Mouse (Mus musculus) layer of hippocampus, adult 18-20 months (tissue): ENCODE results near the gene Gm5565. TPM values are rescaled to one million over a fixed set of nuclear protein-coding genes. Genes with fewer than 3 reads are reported as not detected.
"Not testable (repeated sequence)": the region's sequence is repeated elsewhere in the genome, so short reads cannot be mapped to it uniquely, and the experiment has no call there.

Experiments
- DNase-seq, 2 experiments: peaks; one replicate each; pipeline ENCODE4 v3.0.0; 2022; ENCODE audit warnings: low spot score in 2 of 2
- long read RNA-seq: library from polyadenylated mRNA; stranded (forward); transcript quantifications from one replicate; pipeline ENCODE4 v2.0.0, GENCODE M21; 2021
- total RNA-seq, 2 experiments: library from RNA; stranded (reverse); gene quantifications; 2 replicates each; pipeline ENCODE4 v1.2.3; 2021

Gm5565 gene
- total RNA-seq, result not detected
- long read RNA-seq, result 0 reads

DNA sequence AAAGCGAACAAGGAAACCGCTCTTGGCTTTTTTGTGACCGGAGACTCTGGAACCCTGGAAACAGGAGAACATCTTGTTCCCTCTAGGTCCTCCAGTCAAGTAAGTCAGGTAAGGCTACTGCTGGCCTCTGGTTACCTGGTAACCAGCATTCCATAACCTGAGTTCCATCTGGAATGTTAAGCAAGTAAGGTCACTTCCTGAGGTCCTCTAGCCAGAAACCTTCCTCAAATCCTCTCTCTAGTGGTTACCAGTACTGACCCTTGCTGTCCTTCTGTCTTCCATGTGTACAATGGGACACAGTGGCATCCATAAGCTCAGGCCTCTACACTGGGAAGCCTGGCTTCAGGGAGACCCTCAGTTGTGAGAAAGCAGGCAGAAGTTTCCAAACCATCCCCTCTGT is at the start of gene Gm5565:
Gene Gm5565, minus strand, starts transcription at position 101 of the 400 bp plus-strand sequence.
- DNase-seq, result not testable (repeated sequence)

DNA sequence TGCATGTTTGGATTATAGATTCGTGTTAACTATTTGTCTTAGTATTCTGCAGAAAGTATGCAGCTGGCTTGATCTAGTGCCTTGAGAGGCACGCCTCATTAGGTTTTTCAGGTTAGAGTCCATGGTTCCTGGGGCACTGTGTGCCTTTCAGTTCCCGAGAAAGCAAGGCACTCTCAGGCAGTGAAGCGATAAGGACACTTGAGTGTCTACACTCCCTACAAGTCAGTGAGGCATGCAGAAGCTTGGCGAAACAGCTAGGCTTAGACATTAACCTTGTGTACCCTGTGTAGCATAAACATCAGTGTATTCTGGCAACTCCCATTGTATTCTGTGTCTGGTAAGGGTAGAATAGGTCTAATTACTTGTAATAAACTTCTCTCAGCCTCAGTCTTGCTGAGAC is 45.2 kb upstream of the Gm5565 start:
- no peak for DNase-seq

GRCm38 (mm10) chr5:146203921-146204320 is 43.6 kb upstream of the Gm5565 start:
- no peak for DNase-seq

- DNase-seq, result no peak
Observed at GRCm38 (mm10) chr5:146200580-146200979, 40.2 kb upstream of the Gm5565 start.

GRCm38 (mm10) chr5:146199540-146199939 is 39.2 kb upstream of the Gm5565 start:
- DNase-seq, result no peak

DNA sequence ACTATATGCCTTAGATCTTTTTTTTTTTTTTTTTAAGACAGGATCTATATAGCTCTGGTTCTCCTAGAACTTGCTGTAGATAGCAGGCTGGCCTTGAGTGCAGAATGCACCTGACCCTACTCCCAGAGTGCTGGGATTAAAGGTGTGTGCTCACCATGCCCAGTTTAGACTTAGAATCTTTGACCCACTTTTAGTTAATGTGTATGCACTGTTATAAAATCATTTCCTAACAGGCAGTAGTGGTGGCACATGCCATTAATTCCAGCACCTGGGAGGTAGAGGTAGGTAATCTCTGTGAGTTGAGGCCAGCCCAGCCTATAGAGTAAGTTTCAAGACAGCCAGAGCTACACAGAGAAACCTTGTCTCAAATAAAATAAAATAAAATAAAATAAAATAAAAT is 38.7 kb upstream of the Gm5565 start:
- no peak for DNase-seq

DNA sequence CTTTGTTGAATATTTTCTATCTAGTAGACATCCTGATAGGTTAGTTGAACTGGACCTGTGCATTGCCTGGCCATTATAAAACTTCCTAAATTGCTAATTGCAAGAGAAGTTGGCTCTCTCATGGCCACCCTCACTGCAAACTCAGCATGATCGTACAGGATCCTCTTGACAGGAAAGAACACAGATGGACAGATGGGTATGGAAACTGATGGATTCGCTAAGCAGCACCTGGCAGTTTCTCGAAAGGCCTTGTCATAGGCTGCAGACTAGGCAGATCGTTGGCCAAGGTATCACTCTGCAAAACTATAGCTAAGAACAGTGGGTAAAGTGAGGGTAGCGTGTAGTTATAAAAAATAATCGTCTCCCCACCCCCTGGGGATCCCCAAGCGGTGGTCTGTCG is 33.0 kb upstream of the Gm5565 start:
- DNase-seq, result no peak

DNA sequence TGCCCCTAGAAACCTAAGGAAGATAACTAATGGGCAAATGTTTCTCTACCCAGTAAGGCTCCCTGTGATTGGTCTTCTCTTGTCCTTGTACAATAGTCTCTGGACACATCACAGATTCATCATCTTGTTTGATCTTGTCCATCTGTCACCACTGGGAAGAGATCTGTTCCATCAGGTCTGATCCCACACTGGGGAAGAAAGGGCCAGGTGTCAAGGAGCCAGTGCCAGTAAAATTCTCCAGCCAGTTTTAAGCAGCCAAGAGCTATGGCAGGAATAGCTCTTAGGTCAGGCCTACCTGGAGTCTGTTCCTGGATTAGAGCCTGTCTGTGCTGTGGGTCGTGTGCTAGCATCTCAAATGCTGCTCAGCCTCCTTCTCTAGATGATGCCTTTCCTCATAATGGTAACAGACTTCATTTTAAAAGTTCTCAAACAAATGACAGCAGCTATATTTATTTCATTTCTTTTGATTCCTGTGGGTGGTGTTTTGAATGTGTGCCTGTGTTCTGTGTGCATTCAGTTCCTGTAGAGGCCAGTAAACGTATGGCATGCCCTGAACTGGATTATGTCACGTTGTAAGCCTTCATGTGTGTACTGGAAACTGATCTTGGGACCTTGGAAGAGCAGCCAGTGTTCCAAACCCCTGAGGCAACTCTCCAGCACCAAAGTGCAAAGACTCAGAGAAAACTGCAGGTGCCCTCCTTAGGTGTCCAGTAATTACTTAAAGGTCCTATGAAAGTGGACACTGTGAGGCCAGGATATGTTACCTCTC is 30.3 kb upstream of the Gm5565 start:
- no peak for DNase-seq

DNA sequence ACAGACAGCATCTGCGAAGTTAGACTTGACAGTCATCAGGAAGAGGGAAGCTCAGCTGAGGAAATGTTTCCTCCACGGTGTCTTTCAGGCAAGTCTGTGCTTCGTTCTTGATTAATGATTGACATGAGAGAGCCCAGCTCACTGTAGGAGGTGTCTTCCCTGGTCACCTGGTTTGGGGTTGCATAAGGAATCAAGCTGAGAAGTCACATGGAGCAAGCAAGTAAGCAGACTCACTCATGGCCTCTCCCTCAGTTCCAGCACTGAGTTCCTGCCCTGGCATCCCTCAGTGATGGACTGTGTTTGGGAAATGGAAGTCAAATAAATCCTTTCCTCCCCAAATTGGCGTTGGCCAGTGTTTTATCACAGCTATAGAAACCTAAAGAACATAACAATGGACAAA is 29.8 kb upstream of the Gm5565 start:
- no peak for DNase-seq

DNA sequence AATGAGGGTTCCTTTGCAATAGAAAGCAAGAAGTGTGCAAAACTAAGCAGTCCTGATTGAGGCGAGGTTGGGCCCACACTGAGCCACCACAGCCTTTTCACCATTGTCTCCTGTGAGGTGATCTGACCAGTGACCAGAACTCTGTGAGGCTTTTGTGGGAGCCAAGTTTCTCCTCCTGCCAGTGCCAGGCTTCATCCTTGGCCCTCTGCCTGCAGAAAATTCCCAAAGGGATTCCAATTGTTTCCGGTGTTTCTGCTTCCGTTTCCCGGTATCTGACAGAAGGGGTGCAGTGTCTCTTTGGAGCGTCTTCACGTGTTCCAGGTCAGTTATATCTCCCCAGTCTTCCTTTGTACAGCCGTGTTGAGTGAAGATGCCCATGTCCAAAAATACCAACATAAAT is 28.4 kb upstream of the Gm5565 start:
- no peak for DNase-seq

DNA sequence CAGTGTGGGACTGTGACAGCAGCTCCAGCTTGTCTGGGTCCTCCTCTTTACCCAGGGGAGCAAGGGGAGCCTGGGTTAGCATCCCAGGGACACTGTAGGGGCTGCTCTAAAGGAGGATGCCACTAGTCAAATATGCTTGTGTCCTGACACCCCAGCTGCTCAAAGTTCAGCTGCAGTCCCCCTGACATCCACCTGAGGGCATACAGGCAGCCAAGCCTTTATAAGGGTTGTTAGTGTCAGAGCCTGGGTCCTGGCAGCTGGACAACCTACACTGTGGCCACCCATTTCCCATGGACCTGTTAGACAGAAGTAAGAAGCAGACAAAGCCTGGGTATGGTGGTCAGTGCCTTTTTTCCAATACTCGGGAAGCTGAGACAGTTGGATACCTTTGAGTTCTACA is 27.8 kb upstream of the Gm5565 start:
- no peak for DNase-seq

DNA sequence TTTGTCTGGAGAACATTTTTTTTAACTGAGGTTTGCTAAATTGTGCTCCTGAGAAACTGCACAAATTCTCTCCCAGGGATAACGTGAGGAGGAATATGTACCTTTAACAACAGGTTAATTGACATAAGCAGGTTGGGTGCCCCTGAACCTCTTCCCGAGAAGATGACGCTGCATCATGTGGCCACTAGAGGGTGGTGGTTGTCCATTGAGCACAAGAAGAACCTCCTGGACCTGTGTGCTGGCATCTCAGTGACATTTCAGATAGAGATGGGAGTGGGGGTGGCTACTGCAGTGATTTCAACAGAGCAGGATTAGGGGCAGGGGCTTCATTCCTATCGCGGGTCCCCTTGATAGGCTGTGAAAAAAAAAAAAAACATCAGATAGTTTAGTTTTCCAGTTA is 27.1 kb upstream of the Gm5565 start:
- peak; percentile 36 to 76 for DNase-seq

- not testable (repeated sequence) for DNase-seq
Observed at GRCm38 (mm10) chr5:146185204-146185603, 24.9 kb upstream of the Gm5565 start, which contains the start of gene 1700001J03Rik. 1700001J03Rik (minus strand) TSS chr5:146185304.

GRCm38 (mm10) chr5:146172744-146173143 is 12.4 kb upstream of the Gm5565 start:
- DNase-seq, result not testable (repeated sequence)

DNA sequence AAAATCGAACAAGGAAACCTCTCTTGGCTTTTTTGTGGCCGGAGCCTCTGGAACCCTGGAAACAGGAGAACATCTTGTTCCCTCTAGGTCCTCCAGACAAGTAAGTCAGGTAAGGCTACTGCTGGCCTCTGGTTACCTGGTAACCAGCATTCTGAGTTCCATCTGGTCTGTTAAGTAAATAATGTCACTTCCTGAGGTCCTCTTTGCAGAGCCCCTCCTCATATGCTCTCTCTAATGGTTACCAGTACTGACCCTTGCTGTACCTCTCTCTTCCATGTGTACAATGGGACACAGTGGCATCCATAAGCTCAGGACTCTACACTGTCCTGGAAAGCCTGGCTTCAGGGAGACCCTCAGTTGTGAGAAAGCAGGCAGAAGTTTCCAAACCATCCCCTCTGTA is 10.3 kb upstream of the Gm5565 start, which contains the start of gene Gm6309:
Gene Gm6309, minus strand, starts transcription at position 101 of the 400 bp plus-strand sequence.
- DNase-seq, result not testable (repeated sequence)

- DNase-seq, result not testable (repeated sequence)
Observed at GRCm38 (mm10) chr5:146158326-146158725, 2.0 kb downstream of the Gm5565 start.

DNA sequence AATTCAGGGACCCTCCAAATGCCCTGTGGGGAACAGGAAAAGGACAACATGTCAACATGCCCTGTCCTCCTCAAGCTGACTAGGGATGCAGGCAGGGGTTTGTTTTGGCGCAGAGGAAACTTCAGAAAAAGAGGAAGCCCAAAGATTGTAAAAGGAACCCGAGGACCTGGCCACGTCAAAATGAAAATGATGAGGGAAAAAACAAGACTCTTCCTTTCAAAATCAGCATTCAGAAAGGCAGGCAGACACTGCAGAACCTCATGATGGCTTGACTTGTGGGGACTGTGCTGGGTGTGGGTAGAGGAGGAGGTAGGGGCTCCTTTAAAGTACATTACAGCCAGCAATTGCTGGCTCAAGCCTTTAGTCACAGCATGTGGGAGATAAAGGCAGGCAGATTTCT is 9.9 kb downstream of the Gm5565 start:
- DNase-seq, result no peak

DNA sequence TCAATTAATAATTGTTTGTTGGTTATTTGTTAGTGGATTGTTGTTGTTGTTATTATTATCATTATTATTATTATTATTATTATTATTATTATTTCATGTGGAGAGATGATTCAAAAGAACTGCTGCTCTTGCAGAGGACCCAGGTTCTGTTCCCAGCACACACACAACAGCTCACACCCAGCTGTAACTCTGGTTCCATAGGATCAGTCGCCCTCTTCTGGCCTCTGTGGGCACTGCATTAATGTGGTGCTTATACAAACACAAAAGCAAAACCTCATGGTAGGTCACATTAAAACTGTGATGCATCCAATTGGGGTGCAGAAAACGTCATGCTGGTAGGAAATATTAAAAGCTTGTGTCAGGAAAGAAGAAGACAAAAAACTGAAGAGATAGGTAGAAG is 12.4 kb downstream of the Gm5565 start:
- DNase-seq, result no peak

Other genes starting within 250 kb of the Gm5565 start
- gene Cyp3a25, start 150.9 kb downstream of the Gm5565 start, total RNA-seq, result not detected
- not detected for gene Cyp3a59, start 81.3 kb downstream of the Gm5565 start, total RNA-seq
- gene Gm6309, start 10.2 kb upstream of the Gm5565 start, total RNA-seq, result not detected
- under 1 TPM in 1 of 2 experiments, not detected in 1; 0.84 TPM for gene 1700001J03Rik, start 24.8 kb upstream of the Gm5565 start, total RNA-seq
- 10 to 100 TPM; 71.7 to 72.5 TPM for gene Rnf6, start 61.0 kb upstream of the Gm5565 start, total RNA-seq
- 10 to 100 TPM; 41.7 to 43.2 TPM for gene Cdk8, start 70.7 kb upstream of the Gm5565 start, total RNA-seq
- 100 to 1,000 TPM; 104 to 106 TPM for gene Wasf3, start 224.4 kb upstream of the Gm5565 start, total RNA-seq